Mouse (Mus musculus): ENCODE data around the gene Mmd2. TPM values are rescaled to one million over a fixed set of nuclear protein-coding genes. Genes with fewer than 3 reads are reported as not detected.

The Mmd2 gene
- polyA plus RNA-seq, 1 experiment = not detected

GRCm38 (mm10) chr5:142524711-142525464, 83.7 kb downstream of the Mmd2 start:
- Histone ChIP-seq H3K4me3 (ENCODE audit: insufficient read depth, low read length) (no peak overlapping the region), H3K27ac (ENCODE audit: insufficient read depth, low read depth, low read length) (no peak overlapping the region), H3K4me1 (ENCODE audit: control insufficient read depth, insufficient read depth, low read length) (no peaks in the 10 kb centered on the region)
- TF ChIP-seq CTCF (IDR thresholded peaks at IDR 0.05; ENCODE audit: low read depth, low read length) = no peak
- TF ChIP-seq POLR2A (IDR thresholded peaks at IDR 0.05; ENCODE audit: borderline replicate concordance, low read depth, low read length) = no peak

GRCm38 (mm10) chr5:142521195-142521866, 87.3 kb downstream of the Mmd2 start:
- peaks cover 8% of the 10 kb centered on the region for H3K4me1 ChIP-seq (ENCODE audit: control insufficient read depth, insufficient read depth, low read length)
- no peak overlapping the region for H3K4me3 ChIP-seq (ENCODE audit: insufficient read depth, low read length)
- no peak overlapping the region for H3K27ac ChIP-seq (ENCODE audit: insufficient read depth, low read depth, low read length)
- no peak for TF ChIP-seq POLR2A (IDR thresholded peaks at IDR 0.05; ENCODE audit: borderline replicate concordance, low read depth, low read length)
- TF ChIP-seq CTCF (IDR thresholded peaks at IDR 0.05; ENCODE audit: low read depth, low read length) = no peak

- TF ChIP-seq POLR2A (IDR thresholded peaks at IDR 0.05; ENCODE audit: borderline replicate concordance, low read depth, low read length) = no peak
- TF ChIP-seq CTCF (IDR thresholded peaks at IDR 0.05; ENCODE audit: low read depth, low read length) = no peak
- Histone ChIP-seq H3K4me1 (ENCODE audit: control insufficient read depth, insufficient read depth, low read length) (peaks cover 8% of the 10 kb centered on the region), H3K27ac (ENCODE audit: insufficient read depth, low read depth, low read length) (no peak overlapping the region), H3K4me3 (ENCODE audit: insufficient read depth, low read length) (no peak overlapping the region)
Measured at GRCm38 (mm10) chr5:142520360-142520759, 88.2 kb downstream of the Mmd2 start.

GRCm38 (mm10) chr5:142518973-142519372, 89.6 kb downstream of the Mmd2 start:
- H3K27ac ChIP-seq (ENCODE audit: insufficient read depth, low read depth, low read length) = no peak overlapping the region
- H3K4me1 ChIP-seq (ENCODE audit: control insufficient read depth, insufficient read depth, low read length) = peaks cover 8% of the 10 kb centered on the region
- TF ChIP-seq POLR2A (IDR thresholded peaks at IDR 0.05; ENCODE audit: borderline replicate concordance, low read depth, low read length) = no peak
- no peak for TF ChIP-seq CTCF (IDR thresholded peaks at IDR 0.05; ENCODE audit: low read depth, low read length)
- H3K4me3 ChIP-seq (ENCODE audit: insufficient read depth, low read length) = no peak overlapping the region

Other genes starting within 250 kb of the Mmd2 start
- gene Foxk1, start 207.3 kb downstream of the Mmd2 start, polyA plus RNA-seq (2012; ENCODE audit: insufficient read depth, insufficient read length, missing spikeins) = 16.2 and 18.2 TPM in 2 replicates
- gene Ap5z1, start 144.9 kb downstream of the Mmd2 start, polyA plus RNA-seq (2012; ENCODE audit: insufficient read depth, insufficient read length, missing spikeins) = 28.9 and 29.1 TPM in 2 replicates
- gene Papolb, start 78.7 kb downstream of the Mmd2 start, polyA plus RNA-seq (2012; ENCODE audit: insufficient read depth, insufficient read length, missing spikeins) = not detected in 2 replicates
- gene Radil, start 57.7 kb downstream of the Mmd2 start, polyA plus RNA-seq (2012; ENCODE audit: insufficient read depth, insufficient read length, missing spikeins) = not detected in 2 replicates
- gene Wipi2, start 18.9 kb upstream of the Mmd2 start, polyA plus RNA-seq (2012; ENCODE audit: insufficient read depth, insufficient read length, missing spikeins) = 29.9 and 31.6 TPM in 2 replicates
- gene Slc29a4, start 83.7 kb upstream of the Mmd2 start, polyA plus RNA-seq (2012; ENCODE audit: insufficient read depth, insufficient read length, missing spikeins) = not detected in 2 replicates
- 57.3 and 64.5 TPM in 2 replicates for gene Tnrc18, start 208.9 kb upstream of the Mmd2 start, polyA plus RNA-seq (2012; ENCODE audit: insufficient read depth, insufficient read length, missing spikeins)

All from bone marrow macrophage, adult 2 months (primary cell).